Mouse (Mus musculus) left cerebral cortex, adult 2 months (tissue): ENCODE results near the gene Zfp995. TPM values are rescaled to one million over a fixed set of nuclear protein-coding genes. Genes with fewer than 3 reads are reported as not detected.
A peak's percentile ranks its signal among the peaks of the same experiment; 100 is the strongest.
"Not testable (repeated sequence)": the region's sequence is repeated elsewhere in the genome, so short reads cannot be mapped to it uniquely, and the experiment has no call there.

ENCODE experiments used
- DNase-seq, 2 experiments: peaks; one replicate each; pipeline ENCODE4 v3.0.0; 2021 to 2022; ENCODE audit warnings: low spot score in 2 of 2, mixed read lengths in 1 of 2; ENCODE audit errors: extremely low spot score in 1 of 2
- H3K27ac ChIP-seq: fragments of 200-600 bp; 2 replicates; pipeline ENCODE4 v1.8.1; 2022
- H3K4me3 ChIP-seq: fragments of 200-600 bp; 2 replicates; pipeline ENCODE4 v1.8.1; 2022
- CTCF ChIP-seq: fragments of 200-600 bp; IDR thresholded peaks from 2 replicates; pipeline ENCODE4 v1.8.1; 2022; ENCODE audit warnings: antibody characterized with exemption, mild to moderate bottlenecking, moderate library complexity
- intact Hi-C: fragments of 180-260 bp; cut with DNase I; formaldehyde crosslinking; loops from one replicate; pipeline ENCODE4 v1.15.1; 2025
- long read RNA-seq, 2 experiments: library from polyadenylated mRNA; stranded (forward); transcript quantifications; one replicate each; pipeline ENCODE4 v2.0.0; 2021; ENCODE audit warnings: borderline mapping rate in 2 of 2
- total RNA-seq, 2 experiments: library from RNA; stranded (reverse); gene quantifications; 2 replicates each; pipeline ENCODE4 v1.2.3; 2021

The Zfp995 gene
- 1 to 10 TPM; 5.6 to 6.9 TPM for total RNA-seq
- long read RNA-seq, experiment 1, partial matches to known transcripts: 0 of 6 reads
- long read RNA-seq, experiment 1, other reads (novel, unspliced or antisense): 4 of 6 reads
- long read RNA-seq, experiment 2, partial matches to known transcripts: 1 of 3 reads
- long read RNA-seq, experiment 2, other reads (novel, unspliced or antisense): 0 of 3 reads

GRCm38 (mm10) chr17:21909456-21910052 lies at the start of gene Zfp995:
TSS of gene Zfp995 (minus strand) at chr17:21909926.
- peak within 1 kb of the TSS; percentile 72 for H3K4me3 ChIP-seq
- DNase-seq: peak; percentile 47 to 64
- peak within 1 kb of the TSS; percentile 44; the same call in 1 of the 2 replicates for H3K27ac ChIP-seq
- intact Hi-C loops: not testable (repeated sequence)

- peak overlapping the region; percentile 72 for H3K4me3 ChIP-seq
- DNase-seq: no peak
- intact Hi-C loops: no loop called here
- no peak for TF ChIP-seq CTCF
- peak overlapping the region; percentile 44; the same call in 1 of the 2 replicates for H3K27ac ChIP-seq
Observed at GRCm38 (mm10) chr17:21909039-21909438, 687 bp downstream of the Zfp995 start.

GRCm38 (mm10) chr17:21871256-21871655 lies 38.5 kb downstream of the Zfp995 start:
- no peak overlapping the region for H3K27ac ChIP-seq
- no peak overlapping the region for H3K4me3 ChIP-seq
- no peak for DNase-seq
- intact Hi-C loops: no loop called here
- no peak for TF ChIP-seq CTCF

- H3K27ac ChIP-seq, DNase-seq, intact Hi-C loops, H3K4me3 ChIP-seq: not testable (repeated sequence)
Observed at GRCm38 (mm10) chr17:21846322-21846582, 63.5 kb downstream of the Zfp995 start.

GRCm38 (mm10) chr17:21845545-21846321 lies 64.0 kb downstream of the Zfp995 start, which contains the start of gene Zfp820:
TSS of gene Zfp820 (minus strand) at chr17:21845772.
- Histone ChIP-seq H3K27ac (no peak within 1 kb of the TSS), H3K4me3 (peak within 1 kb of the TSS; percentile 52)
- TF ChIP-seq CTCF: no peak
- DNase-seq: peak; percentile 12 to 26
- intact Hi-C loops: no loop called here

GRCm38 (mm10) chr17:21838510-21838909 lies 71.2 kb downstream of the Zfp995 start:
- no peak overlapping the region for H3K4me3 ChIP-seq
- no peak for TF ChIP-seq CTCF
- intact Hi-C loops: no loop called here
- DNase-seq: no peak
- no peak overlapping the region for H3K27ac ChIP-seq

Other genes with a start within 250 kb of the Zfp995 start
- 1 to 10 TPM; 5.6 to 8.0 TPM for gene Gm10226, start 218.1 kb downstream of the Zfp995 start, total RNA-seq
- 1 to 10 TPM; 7.8 to 8.2 TPM for gene Zfp760, start 202.2 kb downstream of the Zfp995 start, total RNA-seq
- gene Zfp229, start 179.1 kb downstream of the Zfp995 start, total RNA-seq: 1 to 10 TPM; 3.3 to 3.8 TPM
- under 1 TPM; 0.66 to 0.72 TPM for gene Zfp820, start 64.2 kb downstream of the Zfp995 start, total RNA-seq
- gene Zfp942, start 52.5 kb upstream of the Zfp995 start, total RNA-seq: 10 to 100 TPM; 13.9 TPM
- 10 to 100 TPM; 18.8 to 19.4 TPM for gene Zfp943, start 52.6 kb upstream of the Zfp995 start, total RNA-seq